Mouse (Mus musculus) heart, embryonic 16.5 days (tissue): Measurements from ENCODE around the gene Rrp7a. TPM values are rescaled to one million over a fixed set of nuclear protein-coding genes. Genes with fewer than 3 reads are reported as not detected.

Experiments used
- ATAC-seq: fragments of 200-750 bp; cut with Nextera tagmentation; replicated peaks from 2 replicates; pipeline ENCODE4 v1.8.0; 2017; ENCODE audit warnings: moderate number of reproducible peaks; ENCODE audit not compliant: insufficient read depth, low FRiP score; ENCODE audit errors: extremely low read depth
- H3K27ac ChIP-seq: fragments of 300-500 bp; sonication (generic); 2 replicates; pipeline ENCODE4 v1.5.1; 2014; ENCODE audit warnings: mild to moderate bottlenecking, low read length, control low read depth, moderate library complexity
- H3K27me3 ChIP-seq: fragments of 300-500 bp; sonication (generic); 2 replicates; pipeline ENCODE4 v1.6.1; 2014; ENCODE audit warnings: low read length, mixed read lengths; ENCODE audit not compliant: control insufficient read depth, insufficient read depth
- H3K36me3 ChIP-seq: fragments of 300-500 bp; sonication (generic); 2 replicates; pipeline ENCODE4 v1.6.1; 2014; ENCODE audit not compliant: control insufficient read depth, insufficient read depth
- H3K4me1 ChIP-seq: fragments of 300-500 bp; sonication (generic); 2 replicates; pipeline ENCODE4 v1.6.1; 2014; ENCODE audit warnings: low read length, mixed read lengths; ENCODE audit not compliant: control insufficient read depth, insufficient read depth
- H3K4me2 ChIP-seq: fragments of 300-500 bp; sonication (generic); 2 replicates; pipeline ENCODE4 v1.6.1; 2014; ENCODE audit warnings: low read depth, mild to moderate bottlenecking, control low read depth, low read length
- H3K4me3 ChIP-seq: fragments of 300-500 bp; sonication (generic); 2 replicates; pipeline ENCODE4 v1.5.1; 2014; ENCODE audit warnings: mild to moderate bottlenecking, control low read depth, low read length
- H3K9ac ChIP-seq: fragments of 300-500 bp; sonication (generic); 2 replicates; pipeline ENCODE4 v1.6.1; 2014; ENCODE audit warnings: low read length, control low read depth
- H3K9me3 ChIP-seq: fragments of 300-500 bp; sonication (generic); replicated peaks from 2 replicates; pipeline ENCODE4 v1.6.1; 2016; ENCODE audit warnings: low read length; ENCODE audit not compliant: control insufficient read depth
- WGBS: fragments of 180-500 bp; shearing (Covaris S2); extraction: QIAGEN DNeasy Blood & Tissue Kit; methylation state at CpG from one replicate; pipeline ENCODE4 v1.1.7; 2014; 5-methylcytosine and 5-hydroxymethylcytosine counted together
- polyA plus RNA-seq: library from polyadenylated mRNA; unstranded; fragments of >200 nt; fragmentation: Nextera tagmentation; extraction: Ambion mirVana; gene quantifications from 2 replicates; pipeline ENCODE4 v1.2.1, GENCODE M21; 2015

Rrp7a gene
- polyA plus RNA-seq, 1 experiment from 2014 or later = 43.3 TPM

GRCm38 (mm10) chr15:83088495-83089428 lies 33.8 kb downstream of the Rrp7a start:
- H3K4me1 ChIP-seq = 0 out of 2 replicates have a peak, but pooled peaks cover 4% of the 10 kb centered on the region
- peaks cover 12% of the 10 kb centered on the region for H3K27me3 ChIP-seq
- no peak for ATAC-seq
- 12% methylated on average over 27 of the region's 27 CpGs for WGBS
- H3K9me3 ChIP-seq = no peaks in the 10 kb centered on the region
- no peak overlapping the region for H3K27ac ChIP-seq
- H3K36me3 ChIP-seq = no peaks in the 10 kb centered on the region
- H3K4me3 ChIP-seq = no peak overlapping the region
- no peak overlapping the region for H3K4me2 ChIP-seq
- H3K9ac ChIP-seq = no peak overlapping the region

GRCm38 (mm10) chr15:83086636-83087328 lies 35.8 kb downstream of the Rrp7a start:
- WGBS = 56% methylated on average over 13 of the region's 13 CpGs
- ATAC-seq = no peak
- no peaks in the 10 kb centered on the region for H3K36me3 ChIP-seq

GRCm38 (mm10) chr15:83085901-83086300 lies 36.7 kb downstream of the Rrp7a start:
- no peak overlapping the region for H3K27ac ChIP-seq
- peaks cover 12% of the 10 kb centered on the region for H3K27me3 ChIP-seq
- H3K4me2 ChIP-seq = no peak overlapping the region
- 0 out of 2 replicates have a peak, but pooled peaks cover 4% of the 10 kb centered on the region for H3K4me1 ChIP-seq
- no peak overlapping the region for H3K4me3 ChIP-seq
- WGBS = 19% methylated on average over 7 of the region's 7 CpGs
- H3K36me3 ChIP-seq = no peaks in the 10 kb centered on the region
- no peak for ATAC-seq
- H3K9me3 ChIP-seq = no peaks in the 10 kb centered on the region
- H3K9ac ChIP-seq = no peak overlapping the region

More at GRCm38 (mm10) chr15:83086636-83087328, 35.8 kb downstream of the Rrp7a start:
- no peaks in the 10 kb centered on the region for H3K9me3 ChIP-seq
- H3K27me3 ChIP-seq = peaks cover 12% of the 10 kb centered on the region
- H3K27ac ChIP-seq = no peak overlapping the region
- 0 out of 2 replicates have a peak, but pooled peaks cover 4% of the 10 kb centered on the region for H3K4me1 ChIP-seq
- H3K4me3 ChIP-seq = no peak overlapping the region
- no peak overlapping the region for H3K4me2 ChIP-seq
- H3K9ac ChIP-seq = no peak overlapping the region

- H3K27ac ChIP-seq = no peak overlapping the region
- H3K4me2 ChIP-seq = no peak overlapping the region
- H3K9me3 ChIP-seq = no peaks in the 10 kb centered on the region
- H3K4me3 ChIP-seq = no peak overlapping the region
- H3K27me3 ChIP-seq = peaks cover 5% of the 10 kb centered on the region; the same call in 1 of the 2 replicates
- H3K36me3 ChIP-seq = no peaks in the 10 kb centered on the region
- 57% methylated on average over 13 of the region's 13 CpGs for WGBS
- peak; percentile 58 for ATAC-seq
- no peak overlapping the region for H3K9ac ChIP-seq
- H3K4me1 ChIP-seq = 0 out of 2 replicates have a peak, but pooled peaks cover 3% of the 10 kb centered on the region
Measured at GRCm38 (mm10) chr15:83084022-83084640, 38.5 kb downstream of the Rrp7a start.

GRCm38 (mm10) chr15:83083530-83083929 lies 39.1 kb downstream of the Rrp7a start:
- WGBS = 69% methylated on average over 5 of the region's 5 CpGs
- ATAC-seq = no peak
- 0 out of 2 replicates have a peak, but pooled peaks cover 2% of the 10 kb centered on the region for H3K27me3 ChIP-seq
- H3K36me3 ChIP-seq = no peaks in the 10 kb centered on the region
- no peaks in the 10 kb centered on the region for H3K9me3 ChIP-seq
- no peak overlapping the region for H3K4me2 ChIP-seq
- no peak overlapping the region for H3K4me3 ChIP-seq
- 0 out of 2 replicates have a peak, but pooled peaks cover 2% of the 10 kb centered on the region for H3K4me1 ChIP-seq
- no peak overlapping the region for H3K27ac ChIP-seq
- H3K9ac ChIP-seq = no peak overlapping the region

GRCm38 (mm10) chr15:83075607-83076525 lies 46.7 kb downstream of the Rrp7a start:
- Histone ChIP-seq H3K9ac (no peak overlapping the region), H3K4me3 (no peak overlapping the region), H3K36me3 (no peaks in the 10 kb centered on the region), H3K9me3 (no peaks in the 10 kb centered on the region), H3K4me1 (no peaks in the 10 kb centered on the region), H3K27me3 (no peaks in the 10 kb centered on the region), H3K27ac (no peak overlapping the region), H3K4me2 (no peak overlapping the region)
- ATAC-seq = no peak
- WGBS = 43% methylated on average over 27 of the region's 27 CpGs

GRCm38 (mm10) chr15:83074179-83074578 lies 48.4 kb downstream of the Rrp7a start:
- WGBS = 53% methylated on average over 4 of the region's 4 CpGs
- Histone ChIP-seq H3K4me3 (no peak overlapping the region), H3K9ac (no peak overlapping the region), H3K36me3 (no peaks in the 10 kb centered on the region), H3K4me2 (no peak overlapping the region), H3K9me3 (no peaks in the 10 kb centered on the region), H3K27me3 (no peaks in the 10 kb centered on the region), H3K27ac (no peak overlapping the region), H3K4me1 (peaks cover 5% of the 10 kb centered on the region)
- ATAC-seq = no peak

GRCm38 (mm10) chr15:83071752-83072151 lies 50.8 kb downstream of the Rrp7a start:
- 79% methylated on average over 5 of the region's 5 CpGs for WGBS
- Histone ChIP-seq H3K4me2 (no peak overlapping the region), H3K36me3 (no peaks in the 10 kb centered on the region), H3K4me1 (peaks cover 5% of the 10 kb centered on the region), H3K4me3 (no peak overlapping the region), H3K27me3 (no peaks in the 10 kb centered on the region), H3K9ac (no peak overlapping the region), H3K9me3 (no peaks in the 10 kb centered on the region), H3K27ac (no peak overlapping the region)
- no peak for ATAC-seq
